Mouse (Mus musculus) embryonic facial prominence, embryonic 10.5 days (tissue): ENCODE measurements around the gene Casq1. TPM values are rescaled to one million over a fixed set of nuclear protein-coding genes. Genes with fewer than 3 reads are reported as not detected.

ENCODE experiments used
- DNase-seq: peaks from one replicate; pipeline ENCODE4 v3.0.0-alpha.2; 2017; ENCODE audit warnings: low spot score
- H3K27ac ChIP-seq: fragments of 300-500 bp; sonication (generic); replicated peaks from 2 replicates; pipeline ENCODE4 v1.5.1; 2016; ENCODE audit warnings: mild to moderate bottlenecking
- H3K27me3 ChIP-seq: fragments of 300-500 bp; sonication (generic); replicated peaks from 2 replicates; pipeline ENCODE4 v1.6.1; 2016; ENCODE audit warnings: low read depth, mild to moderate bottlenecking; ENCODE audit not compliant: poor library complexity, severe bottlenecking
- H3K36me3 ChIP-seq: fragments of 300-500 bp; sonication (generic); replicated peaks from 2 replicates; pipeline ENCODE4 v1.6.1; 2016; ENCODE audit warnings: mild to moderate bottlenecking, moderate library complexity
- H3K4me1 ChIP-seq: fragments of 300-500 bp; sonication (generic); 2 replicates; pipeline ENCODE4 v1.6.1; 2016
- H3K4me3 ChIP-seq: fragments of 300-500 bp; sonication (generic); 2 replicates; pipeline ENCODE4 v1.5.1; 2016; ENCODE audit warnings: mild to moderate bottlenecking, moderate library complexity
- H3K9me3 ChIP-seq: fragments of 300-500 bp; sonication (generic); 2 replicates; pipeline ENCODE4 v1.6.1; 2016; ENCODE audit warnings: mild to moderate bottlenecking
- WGBS: fragments of 180-500 bp; shearing (Covaris S2); methylation state at CpG from one replicate; pipeline ENCODE4 v1.1.7; 2016; 5-methylcytosine and 5-hydroxymethylcytosine counted together
- polyA plus RNA-seq: library from polyadenylated mRNA; unstranded; fragments of >200 nt; fragmentation: Nextera tagmentation; extraction: Ambion mirVana; gene quantifications from 2 replicates; pipeline ENCODE4 v1.2.1, GENCODE M21; 2016

Casq1 gene
- polyA plus RNA-seq, 1 experiment from 2014 or later: 1.6 TPM

DNA sequence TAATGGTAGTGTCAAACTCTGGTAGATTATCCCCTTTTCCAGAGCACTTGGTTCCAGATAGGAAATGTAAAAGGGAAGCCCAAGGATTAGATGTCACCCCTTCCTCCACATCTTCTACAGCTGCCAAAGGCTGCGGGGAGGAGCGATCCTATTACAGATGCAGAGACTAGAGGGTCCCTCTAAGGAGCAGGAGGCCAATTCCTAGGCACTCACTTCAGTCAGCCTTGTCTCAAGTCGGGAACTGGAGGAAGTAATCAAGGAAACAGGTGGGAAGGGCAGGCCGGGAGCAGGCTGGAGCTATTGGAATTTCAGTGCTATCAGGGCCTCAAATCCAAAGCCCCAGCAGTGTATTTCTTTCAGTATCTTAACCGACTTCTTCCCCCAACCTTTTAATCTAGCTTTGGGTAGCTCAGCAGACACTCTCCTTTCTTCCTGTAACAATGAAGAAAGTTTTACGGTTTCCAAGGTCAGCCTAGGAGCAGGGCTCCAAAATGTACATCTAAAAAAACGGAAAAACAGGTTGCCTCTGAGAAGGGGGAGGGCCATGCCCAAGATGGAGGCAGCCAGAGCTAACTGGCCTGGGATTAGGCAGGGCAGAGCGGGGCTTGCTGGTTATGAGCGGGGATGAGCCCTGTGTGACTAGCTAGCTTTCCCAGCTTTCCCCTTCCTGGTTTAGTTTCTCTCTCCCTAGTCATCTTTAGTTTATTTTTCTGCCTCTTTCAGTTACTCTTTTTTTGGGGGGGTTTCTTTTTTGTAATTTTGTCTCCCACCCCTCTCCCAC lies 15.4 kb downstream of the Casq1 start:
- WGBS: 21% methylated on average over 9 of the region's 9 CpGs
- Histone ChIP-seq H3K4me1 (peaks cover 80% of the 10 kb centered on the region), H3K4me3 (peak overlapping the region; percentile 82)

DNA sequence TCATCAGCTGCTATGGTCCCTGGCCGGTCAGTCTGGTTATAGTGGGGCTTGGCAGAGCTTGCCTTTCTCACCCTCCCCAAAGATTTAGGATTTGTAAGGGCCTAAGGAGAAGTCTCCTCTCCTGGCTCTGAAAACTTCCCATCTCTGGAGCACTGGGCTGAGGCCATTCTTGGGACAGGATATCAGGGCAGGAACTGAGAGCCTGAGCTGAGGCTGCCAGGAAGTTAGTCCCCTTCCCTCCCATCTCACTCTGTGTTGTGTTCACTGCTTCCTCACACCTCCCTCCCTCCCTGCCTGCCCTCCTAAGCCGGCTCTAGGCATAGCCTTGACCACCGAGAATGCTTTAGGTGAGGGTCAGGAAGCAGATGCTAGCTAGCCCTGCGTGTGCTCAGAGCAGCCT lies 16.1 kb downstream of the Casq1 start:
- Histone ChIP-seq H3K36me3 (peaks cover 37% of the 10 kb centered on the region), H3K4me1 (peaks cover 80% of the 10 kb centered on the region), H3K9me3 (no peaks in the 10 kb centered on the region), H3K27me3 (no peaks in the 10 kb centered on the region), H3K4me3 (peak overlapping the region; percentile 82), H3K27ac (peak overlapping the region; percentile 93)
- DNase-seq: peak; percentile 41
- WGBS: 7% methylated on average over 4 of the region's 4 CpGs

More for the DNA sequence above, 15.4 kb downstream of the Casq1 start:
- H3K9me3 ChIP-seq: no peaks in the 10 kb centered on the region
- H3K27ac ChIP-seq: peak overlapping the region; percentile 93
- DNase-seq: peak; percentile 55
- no peaks in the 10 kb centered on the region for H3K27me3 ChIP-seq
- peaks cover 30% of the 10 kb centered on the region for H3K36me3 ChIP-seq

DNA sequence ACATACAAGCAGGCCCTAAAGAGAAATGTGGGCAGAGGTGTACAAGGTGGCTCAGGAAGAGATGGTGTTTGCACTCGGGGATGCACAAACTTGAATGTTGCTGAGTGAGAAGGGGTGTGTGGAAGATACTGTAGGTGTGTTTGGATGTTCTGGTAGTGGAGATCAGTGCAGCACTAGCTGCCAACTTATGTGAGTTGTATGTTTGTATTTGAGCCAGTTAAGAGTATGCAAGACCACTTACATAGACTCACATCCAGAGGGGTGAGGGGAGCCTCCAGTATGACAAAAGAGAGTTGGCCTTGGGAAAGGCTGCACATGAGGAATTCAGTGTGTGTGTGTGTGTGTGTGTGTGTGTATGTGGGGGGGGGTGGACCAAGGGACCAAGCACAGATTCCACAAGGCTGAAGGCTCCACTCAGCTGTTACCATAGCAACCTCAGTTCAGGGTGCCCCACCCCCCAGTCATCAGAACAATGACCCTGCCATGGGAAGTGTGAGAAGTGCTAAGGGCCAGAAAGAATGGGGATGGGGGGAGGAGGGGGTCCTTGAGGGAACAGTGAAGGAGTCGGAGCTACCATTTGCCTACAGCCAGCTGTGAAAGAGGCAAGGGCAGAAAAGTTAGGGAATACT lies 16.7 kb downstream of the Casq1 start:
- peak; percentile 79 for DNase-seq
- H3K27me3 ChIP-seq: no peaks in the 10 kb centered on the region
- peak overlapping the region; percentile 93 for H3K27ac ChIP-seq
- no peaks in the 10 kb centered on the region for H3K9me3 ChIP-seq
- peaks cover 80% of the 10 kb centered on the region for H3K4me1 ChIP-seq
- 24% methylated on average over 2 of the region's 2 CpGs for WGBS
- peak overlapping the region; percentile 82 for H3K4me3 ChIP-seq
- peaks cover 43% of the 10 kb centered on the region for H3K36me3 ChIP-seq

DNA sequence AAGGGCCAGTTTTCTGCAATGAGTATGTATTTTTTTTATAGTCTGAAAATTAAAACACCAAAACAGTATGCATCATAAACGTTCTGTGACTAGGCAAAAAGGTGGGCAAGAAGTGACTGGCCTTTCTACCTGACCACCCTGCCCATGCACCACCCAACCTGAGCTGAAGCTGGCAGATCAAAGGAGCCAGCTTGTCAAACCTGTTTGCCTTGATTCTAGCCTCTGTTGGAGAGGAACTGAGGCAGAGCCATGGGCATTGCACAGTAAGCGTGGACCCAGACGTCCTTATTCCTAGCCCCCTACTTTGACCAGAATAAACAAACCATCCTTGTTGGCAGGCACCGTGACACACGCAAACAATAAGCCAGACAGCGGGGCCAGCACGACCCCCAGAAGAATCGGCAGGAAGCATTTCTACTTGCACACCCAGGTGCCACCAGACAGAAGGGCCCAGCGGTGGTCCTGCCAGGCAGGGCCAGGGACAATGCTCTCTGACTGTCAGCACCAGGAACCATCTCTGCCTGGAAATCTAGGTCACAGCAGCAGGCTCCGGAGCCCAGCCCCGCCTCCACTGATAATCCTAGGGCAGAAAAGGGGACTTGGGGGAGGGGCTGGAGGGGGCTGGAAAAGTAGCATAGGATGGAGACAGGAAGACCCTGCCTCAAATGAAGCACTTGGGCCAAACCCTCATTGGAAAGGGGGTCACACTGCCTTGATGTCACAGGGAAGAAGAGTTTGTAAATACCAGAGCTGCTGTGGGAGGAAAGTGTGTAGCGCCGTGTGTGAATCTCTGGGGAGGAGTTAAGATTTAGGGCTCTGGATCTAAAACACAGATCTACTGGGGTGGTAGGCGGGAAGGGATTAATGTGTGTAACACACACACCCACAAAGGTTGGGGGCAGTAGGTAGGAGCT lies 17.4 kb downstream of the Casq1 start:
- Histone ChIP-seq H3K9me3 (no peaks in the 10 kb centered on the region), H3K36me3 (peaks cover 50% of the 10 kb centered on the region), H3K27me3 (no peaks in the 10 kb centered on the region), H3K4me1 (peaks cover 75% of the 10 kb centered on the region), H3K27ac (peak overlapping the region; percentile 93), H3K4me3 (peak overlapping the region; percentile 82)
- peak; percentile 49 for DNase-seq
- WGBS: 15% methylated on average over 14 of the region's 14 CpGs

DNA sequence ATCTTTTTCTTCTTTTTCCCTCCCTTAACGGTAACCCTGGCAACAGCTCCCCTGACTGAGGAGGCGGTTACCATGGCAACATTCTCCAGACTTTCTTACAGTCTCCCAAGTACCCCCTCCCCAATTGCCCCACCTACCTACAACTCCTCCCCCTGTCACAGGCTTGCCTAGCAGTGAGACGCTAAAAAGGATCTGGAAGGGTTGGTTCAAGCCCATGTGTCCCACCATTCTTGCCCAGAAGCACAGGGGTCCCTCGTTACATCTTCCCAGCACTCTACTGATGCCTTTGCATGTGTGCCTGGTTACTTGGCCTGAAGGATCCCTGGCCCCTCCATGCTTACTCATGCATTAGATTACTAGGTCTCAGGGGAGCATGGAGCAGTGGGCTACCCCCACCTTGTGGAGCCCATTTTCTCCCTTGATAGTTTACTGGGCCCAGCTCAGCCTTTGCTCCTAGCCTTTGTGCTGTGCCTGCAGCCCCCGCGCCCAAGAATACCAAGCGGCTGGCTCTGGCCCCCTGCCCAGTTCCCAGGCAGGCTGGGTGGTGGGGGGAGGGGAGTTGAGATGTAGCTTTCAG lies 18.7 kb downstream of the Casq1 start:
- 37% methylated on average over 7 of the region's 7 CpGs for WGBS
- no peaks in the 10 kb centered on the region for H3K9me3 ChIP-seq
- peak overlapping the region; percentile 93 for H3K27ac ChIP-seq
- H3K4me3 ChIP-seq: peak overlapping the region; percentile 29; the same call in 1 of the 2 replicates
- DNase-seq: peak; percentile 46
- H3K4me1 ChIP-seq: peaks cover 62% of the 10 kb centered on the region
- H3K27me3 ChIP-seq: no peaks in the 10 kb centered on the region
- H3K36me3 ChIP-seq: peaks cover 63% of the 10 kb centered on the region

DNA sequence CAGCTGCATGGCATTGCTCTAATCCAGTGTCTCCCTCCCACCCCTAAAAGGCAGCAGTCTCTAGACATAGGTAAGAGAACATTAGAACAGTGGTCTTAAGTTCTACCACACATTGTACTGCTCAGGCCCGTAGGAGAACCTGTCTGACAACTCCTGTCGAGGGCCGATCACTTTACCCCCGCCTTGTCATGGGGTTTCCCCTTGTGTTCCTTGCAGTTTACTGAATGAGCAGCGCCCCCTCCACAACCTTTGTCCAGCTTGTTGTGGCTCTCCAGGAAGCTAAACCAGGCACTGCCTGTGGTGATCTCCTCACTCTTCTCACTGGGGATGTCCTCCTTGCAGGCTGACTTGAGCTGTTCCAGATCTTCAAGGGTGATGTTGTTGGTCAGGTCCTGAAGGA lies 19.5 kb downstream of the Casq1 start:
- DNase-seq: no peak
- H3K4me1 ChIP-seq: peaks cover 54% of the 10 kb centered on the region
- peak overlapping the region; percentile 93; the same call in 1 of the 2 replicates for H3K27ac ChIP-seq
- H3K36me3 ChIP-seq: peaks cover 71% of the 10 kb centered on the region
- 74% methylated on average over 5 of the region's 5 CpGs for WGBS
- no peak overlapping the region for H3K4me3 ChIP-seq
- H3K9me3 ChIP-seq: no peaks in the 10 kb centered on the region
- H3K27me3 ChIP-seq: no peaks in the 10 kb centered on the region

DNA sequence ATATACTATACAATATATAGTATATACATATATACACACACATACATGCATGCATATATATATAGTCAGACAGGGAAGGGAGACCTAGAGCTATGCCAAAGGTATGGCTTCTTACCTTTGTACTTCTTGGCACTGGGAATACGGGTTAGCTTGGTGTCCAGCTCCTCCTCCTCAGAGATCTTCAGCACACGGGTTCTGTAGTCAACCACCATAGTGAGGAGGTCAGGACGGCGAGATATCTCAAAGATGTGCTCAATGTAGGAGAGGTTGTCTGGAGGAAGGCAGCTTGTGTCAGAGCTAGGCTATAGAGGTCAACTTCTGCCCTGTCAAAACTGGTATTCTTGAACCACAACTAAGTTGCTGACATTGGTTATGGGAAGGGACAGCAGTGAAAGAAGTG lies 20.7 kb downstream of the Casq1 start:
- WGBS: 93% methylated on average over 4 of the region's 4 CpGs
- Histone ChIP-seq H3K36me3 (peaks cover 83% of the 10 kb centered on the region), H3K27me3 (no peaks in the 10 kb centered on the region), H3K4me3 (no peak overlapping the region), H3K9me3 (no peaks in the 10 kb centered on the region), H3K4me1 (peaks cover 43% of the 10 kb centered on the region), H3K27ac (no peak overlapping the region)
- no peak for DNase-seq

DNA sequence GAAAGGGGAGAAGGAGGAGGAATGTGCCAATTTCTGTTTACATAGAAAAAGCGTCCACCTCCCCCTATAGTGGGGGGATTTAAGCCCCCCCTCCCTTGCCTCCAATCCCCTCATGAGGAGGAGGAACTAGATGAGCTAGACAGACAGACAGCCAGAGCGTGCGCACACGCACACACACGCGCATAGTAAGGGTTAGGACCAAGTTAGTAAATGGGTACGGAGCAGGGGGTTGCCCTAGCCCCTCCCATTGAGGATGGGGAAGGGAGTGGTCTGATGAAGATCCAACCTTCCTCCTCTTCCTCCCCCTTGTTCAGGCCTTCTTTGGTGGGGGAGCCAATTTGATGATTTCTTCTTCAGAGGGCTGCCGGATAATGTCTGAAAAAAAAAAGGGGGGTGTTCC lies 21.4 kb downstream of the Casq1 start:
- H3K9me3 ChIP-seq: no peaks in the 10 kb centered on the region
- WGBS: 90% methylated on average over 8 of the region's 8 CpGs
- H3K4me1 ChIP-seq: peaks cover 36% of the 10 kb centered on the region
- peaks cover 90% of the 10 kb centered on the region for H3K36me3 ChIP-seq
- H3K27ac ChIP-seq: no peak overlapping the region
- DNase-seq: no peak
- no peaks in the 10 kb centered on the region for H3K27me3 ChIP-seq
- no peak overlapping the region for H3K4me3 ChIP-seq

DNA sequence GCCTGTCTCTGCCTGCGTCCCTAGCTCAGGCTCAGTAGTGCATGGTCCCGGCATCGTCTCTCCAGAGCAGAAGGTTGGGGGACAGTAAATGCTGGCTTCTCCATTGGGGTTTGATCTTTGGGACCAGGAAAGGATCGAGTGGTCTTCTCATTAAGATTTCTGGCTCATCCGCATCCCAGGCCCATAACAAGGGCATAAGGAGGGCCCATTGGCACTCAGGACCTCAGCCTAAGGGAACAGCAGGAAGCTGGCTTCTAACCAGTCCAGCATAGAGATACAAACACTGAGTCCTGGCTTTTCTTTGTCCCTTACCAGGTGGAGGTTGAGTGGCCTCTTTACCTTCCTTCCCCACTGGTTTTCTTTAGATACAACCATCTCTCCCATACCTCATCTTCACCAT lies 21.8 kb downstream of the Casq1 start:
- no peaks in the 10 kb centered on the region for H3K9me3 ChIP-seq
- H3K27me3 ChIP-seq: no peaks in the 10 kb centered on the region
- peaks cover 31% of the 10 kb centered on the region for H3K4me1 ChIP-seq
- peaks cover 90% of the 10 kb centered on the region for H3K36me3 ChIP-seq
- DNase-seq: no peak
- H3K27ac ChIP-seq: no peak overlapping the region
- WGBS: 84% methylated on average over 5 of the region's 5 CpGs
- no peak overlapping the region for H3K4me3 ChIP-seq

DNA sequence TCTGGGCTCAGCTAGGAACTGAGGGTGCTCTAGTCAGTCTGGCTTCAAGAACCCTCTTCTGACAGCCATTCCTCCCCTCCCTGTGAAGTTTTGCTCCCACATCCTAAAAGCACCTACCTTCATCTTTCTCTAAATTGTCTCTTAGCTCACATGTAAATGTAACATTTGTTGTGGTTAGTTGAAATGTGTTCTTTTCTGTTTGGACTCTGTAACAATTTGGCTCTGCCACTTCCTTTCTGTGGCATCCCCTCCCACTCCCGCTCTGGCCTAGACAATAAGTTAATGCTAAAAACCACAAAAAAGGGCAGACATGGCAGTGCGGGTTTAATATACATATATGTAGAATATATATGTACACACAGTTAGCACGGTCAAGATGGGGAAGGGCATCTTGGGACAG lies 22.5 kb downstream of the Casq1 start:
- peaks cover 96% of the 10 kb centered on the region for H3K36me3 ChIP-seq
- no peak overlapping the region for H3K4me3 ChIP-seq
- no peaks in the 10 kb centered on the region for H3K9me3 ChIP-seq
- H3K4me1 ChIP-seq: peaks cover 24% of the 10 kb centered on the region
- H3K27me3 ChIP-seq: no peaks in the 10 kb centered on the region
- DNase-seq: no peak
- H3K27ac ChIP-seq: no peak overlapping the region
- WGBS: 87% methylated on average over 3 of the region's 3 CpGs

DNA sequence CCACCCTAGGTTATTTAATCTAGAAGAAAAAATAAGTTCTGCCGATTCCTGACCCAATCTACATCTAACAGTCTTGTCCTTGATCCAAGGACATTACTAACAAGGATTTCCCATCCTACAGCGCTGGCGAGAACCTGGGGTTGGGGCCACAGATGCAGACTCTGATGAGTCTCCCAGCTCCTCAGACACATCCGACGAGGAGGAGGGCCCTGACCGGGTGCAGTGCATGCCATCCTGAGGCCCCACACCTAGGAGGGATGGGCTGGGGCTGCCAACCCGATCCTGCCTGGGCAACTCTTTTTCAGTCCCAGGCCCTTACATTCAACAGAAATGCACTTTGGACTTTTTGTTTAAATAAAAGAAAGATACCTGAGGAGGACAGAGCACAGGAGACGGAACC lies 25.2 kb downstream of the Casq1 start:
- no peak for DNase-seq
- WGBS: 82% methylated on average over 8 of the region's 8 CpGs
- H3K27ac ChIP-seq: no peak overlapping the region
- H3K27me3 ChIP-seq: no peaks in the 10 kb centered on the region
- no peaks in the 10 kb centered on the region for H3K9me3 ChIP-seq
- peaks cover 96% of the 10 kb centered on the region for H3K36me3 ChIP-seq
- no peak overlapping the region for H3K4me3 ChIP-seq
- H3K4me1 ChIP-seq: no peaks in the 10 kb centered on the region

DNA sequence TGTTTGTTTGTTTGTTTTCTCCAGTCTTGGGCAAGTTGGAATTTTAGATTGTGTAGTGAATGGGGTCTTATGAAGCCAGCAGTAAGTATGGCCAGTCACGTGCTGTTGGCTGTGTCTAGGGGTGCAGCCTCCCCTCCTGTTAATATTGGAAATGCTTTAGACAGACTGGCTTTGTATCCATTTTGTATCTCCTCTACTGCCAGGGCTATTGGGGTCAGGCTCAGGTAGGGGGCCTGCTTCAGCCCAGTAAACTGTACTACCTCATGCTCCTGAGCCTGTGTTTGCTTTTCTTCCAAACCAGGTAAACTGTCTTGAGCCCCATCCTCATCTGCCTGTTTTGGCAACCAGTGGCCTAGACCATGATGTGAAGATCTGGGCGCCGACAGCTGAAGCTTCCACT lies 27.5 kb downstream of the Casq1 start:
- Histone ChIP-seq H3K36me3 (peaks cover 96% of the 10 kb centered on the region), H3K4me3 (no peak overlapping the region), H3K27ac (no peak overlapping the region), H3K9me3 (no peaks in the 10 kb centered on the region), H3K27me3 (no peaks in the 10 kb centered on the region), H3K4me1 (no peaks in the 10 kb centered on the region)
- no peak for DNase-seq
- WGBS: 91% methylated on average over 3 of the region's 3 CpGs
